Mouse (Mus musculus) heart, adult 8-10 months (tissue): ENCODE measurements around the gene Lama1. TPM values are rescaled to one million over a fixed set of nuclear protein-coding genes. Genes with fewer than 3 reads are reported as not detected.

Experiments used
- DNase-seq: peaks from one replicate; pipeline ENCODE4 v3.0.0; 2022; ENCODE audit warnings: low spot score
- total RNA-seq, 4 experiments: library from RNA; stranded (reverse); gene quantifications; 2 replicates each; pipeline ENCODE4 v1.2.4; 2022

Gene Lama1
- total RNA-seq = 1 to 10 TPM; 1.3 to 2.5 (median 2.2) TPM

GRCm38 (mm10) chr17:67696694-67697386 lies at the start of gene Lama1:
Gene Lama1, plus strand, starts transcription at chr17:67697259.
- peak; percentile 34 for DNase-seq

- peak; percentile 80 for DNase-seq
Measured at GRCm38 (mm10) chr17:67651506-67651905, 45.6 kb upstream of the Lama1 start.

- DNase-seq = no peak
Measured at GRCm38 (mm10) chr17:67664299-67664698, 32.8 kb upstream of the Lama1 start.

- no peak for DNase-seq
Measured at GRCm38 (mm10) chr17:67666981-67667380, 30.1 kb upstream of the Lama1 start.

GRCm38 (mm10) chr17:67667981-67668380 lies 29.1 kb upstream of the Lama1 start:
- peak; percentile 40 for DNase-seq

GRCm38 (mm10) chr17:67678576-67678975 lies 18.5 kb upstream of the Lama1 start:
- DNase-seq = no peak

- no peak for DNase-seq
Measured at GRCm38 (mm10) chr17:67681084-67681483, 16.0 kb upstream of the Lama1 start.

- no peak for DNase-seq
Measured at GRCm38 (mm10) chr17:67685022-67685743, 11.9 kb upstream of the Lama1 start.

GRCm38 (mm10) chr17:67687505-67687904 lies 9.6 kb upstream of the Lama1 start:
- no peak for DNase-seq

GRCm38 (mm10) chr17:67690689-67691088 lies 6.4 kb upstream of the Lama1 start:
- DNase-seq = no peak

GRCm38 (mm10) chr17:67692651-67693050 lies 4.4 kb upstream of the Lama1 start:
- no peak for DNase-seq

- DNase-seq = no peak
Measured at GRCm38 (mm10) chr17:67693861-67694260, 3.2 kb upstream of the Lama1 start.

- no peak for DNase-seq
Measured at GRCm38 (mm10) chr17:67697461-67697891, 417 bp downstream of the Lama1 start.

- no peak for DNase-seq
Measured at GRCm38 (mm10) chr17:67698301-67698700, 1.2 kb downstream of the Lama1 start.

GRCm38 (mm10) chr17:67701761-67702160 lies 4.7 kb downstream of the Lama1 start:
- no peak for DNase-seq

GRCm38 (mm10) chr17:67702941-67703340 lies 5.9 kb downstream of the Lama1 start:
- no peak for DNase-seq

GRCm38 (mm10) chr17:67705035-67705769 lies 8.1 kb downstream of the Lama1 start:
- no peak for DNase-seq

- no peak for DNase-seq
Measured at GRCm38 (mm10) chr17:67706372-67706771, 9.3 kb downstream of the Lama1 start.

GRCm38 (mm10) chr17:67707793-67708364 lies 10.8 kb downstream of the Lama1 start:
- DNase-seq = no peak

- DNase-seq = no peak
Measured at GRCm38 (mm10) chr17:67710377-67710781, 13.3 kb downstream of the Lama1 start.

GRCm38 (mm10) chr17:67711361-67711760 lies 14.3 kb downstream of the Lama1 start:
- DNase-seq = no peak

- DNase-seq = no peak
Measured at GRCm38 (mm10) chr17:67712929-67713328, 15.9 kb downstream of the Lama1 start.
